Mouse (Mus musculus): ENCODE results near the gene Peg3. TPM values are rescaled to one million over a fixed set of nuclear protein-coding genes. Genes with fewer than 3 reads are reported as not detected.

Peg3 gene
- polyA plus RNA-seq, 1 experiment: 352 TPM

DNA sequence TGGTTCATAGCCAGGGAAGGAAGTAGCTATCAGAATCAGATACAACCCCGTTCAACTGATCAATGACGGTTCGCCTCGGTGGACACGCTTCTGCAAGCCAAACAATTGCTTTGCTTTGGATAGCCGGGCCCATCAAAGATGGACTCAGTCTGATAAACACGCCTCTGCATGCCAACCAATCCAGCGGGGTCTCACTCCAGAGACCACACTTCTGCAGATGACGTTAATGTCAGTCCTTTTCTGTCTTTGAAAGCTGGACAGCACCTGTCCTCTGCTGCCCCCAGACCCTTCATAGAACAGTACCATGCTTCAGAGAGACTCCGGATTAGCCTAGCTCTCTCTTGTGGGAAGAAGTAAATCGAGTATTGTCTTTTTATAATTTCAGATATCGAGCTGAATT, 29.5 kb upstream of the Peg3 start:
- Histone ChIP-seq H3K4me1 (ENCODE audit: control insufficient read depth, insufficient read depth, low read length) (no peaks in the 10 kb centered on the region), H3K27ac (ENCODE audit: insufficient read depth, low read depth, low read length) (no peak overlapping the region), H3K4me3 (ENCODE audit: insufficient read depth, low read depth, low read length) (no peak overlapping the region)
- TF ChIP-seq POLR2A (IDR thresholded peaks at IDR 0.05; ENCODE audit: insufficient read depth, low read depth, low read length) (no peak), CTCF (IDR thresholded peaks at IDR 0.05; ENCODE audit: insufficient read depth, low read depth, low read length) (no peak)
- 80% methylated on average over 12 of the region's 12 CpGs for WGBS

GRCm38 (mm10) chr7:6756777-6757291, 26.6 kb upstream of the Peg3 start:
- no peak overlapping the region for H3K4me3 ChIP-seq (ENCODE audit: insufficient read depth, low read depth, low read length)
- TF ChIP-seq CTCF (IDR thresholded peaks at IDR 0.05; ENCODE audit: insufficient read depth, low read depth, low read length) (no peak), POLR2A (IDR thresholded peaks at IDR 0.05; ENCODE audit: insufficient read depth, low read depth, low read length) (no peak)
- H3K27ac ChIP-seq (ENCODE audit: insufficient read depth, low read depth, low read length): no peak overlapping the region
- 89% methylated on average over 4 of the region's 4 CpGs for WGBS
- no peaks in the 10 kb centered on the region for H3K4me1 ChIP-seq (ENCODE audit: control insufficient read depth, insufficient read depth, low read length)

GRCm38 (mm10) chr7:6753440-6753839, 23.2 kb upstream of the Peg3 start:
- no peaks in the 10 kb centered on the region for H3K4me1 ChIP-seq (ENCODE audit: control insufficient read depth, insufficient read depth, low read length)
- H3K4me3 ChIP-seq (ENCODE audit: insufficient read depth, low read depth, low read length): no peak overlapping the region
- WGBS: 20% methylated on average over 4 of the region's 4 CpGs
- no peak for TF ChIP-seq POLR2A (IDR thresholded peaks at IDR 0.05; ENCODE audit: insufficient read depth, low read depth, low read length)
- no peak for TF ChIP-seq CTCF (IDR thresholded peaks at IDR 0.05; ENCODE audit: insufficient read depth, low read depth, low read length)
- H3K27ac ChIP-seq (ENCODE audit: insufficient read depth, low read depth, low read length): 0 out of 2 replicates have a peak overlapping the region, but pooled peaks have one; percentile 51

DNA sequence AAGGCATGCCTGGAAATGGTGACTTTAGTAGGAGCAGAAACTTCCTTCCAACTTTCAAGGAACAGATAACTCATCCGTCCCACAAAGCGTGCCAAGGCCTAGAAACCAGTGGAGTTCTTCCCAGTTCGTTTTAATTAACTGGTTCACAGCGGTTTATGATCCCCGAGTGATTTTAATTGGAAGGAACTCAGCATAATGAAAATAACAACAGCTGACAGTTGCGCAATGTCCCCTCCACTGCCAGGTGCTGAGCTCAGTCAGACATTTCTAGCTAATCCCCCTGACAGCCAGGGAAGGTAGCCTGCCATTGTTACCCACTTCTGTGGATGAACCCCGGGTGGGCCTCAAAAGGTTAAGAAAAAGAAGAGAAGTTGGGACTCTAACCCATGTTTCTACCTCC, 19.0 kb upstream of the Peg3 start:
- no peak for TF ChIP-seq POLR2A (IDR thresholded peaks at IDR 0.05; ENCODE audit: insufficient read depth, low read depth, low read length)
- WGBS: 50% methylated on average over 7 of the region's 7 CpGs
- no peaks in the 10 kb centered on the region for H3K4me1 ChIP-seq (ENCODE audit: control insufficient read depth, insufficient read depth, low read length)
- H3K4me3 ChIP-seq (ENCODE audit: insufficient read depth, low read depth, low read length): no peak overlapping the region
- H3K27ac ChIP-seq (ENCODE audit: insufficient read depth, low read depth, low read length): no peak overlapping the region

- no peak overlapping the region for H3K27ac ChIP-seq (ENCODE audit: insufficient read depth, low read depth, low read length)
- WGBS: 66% methylated on average over 10 of the region's 10 CpGs
- H3K4me1 ChIP-seq (ENCODE audit: control insufficient read depth, insufficient read depth, low read length): no peaks in the 10 kb centered on the region
- no peak overlapping the region for H3K4me3 ChIP-seq (ENCODE audit: insufficient read depth, low read depth, low read length)
- TF ChIP-seq POLR2A (IDR thresholded peaks at IDR 0.05; ENCODE audit: insufficient read depth, low read depth, low read length): no peak
Observed at GRCm38 (mm10) chr7:6744281-6744904, 14.2 kb upstream of the Peg3 start.

DNA sequence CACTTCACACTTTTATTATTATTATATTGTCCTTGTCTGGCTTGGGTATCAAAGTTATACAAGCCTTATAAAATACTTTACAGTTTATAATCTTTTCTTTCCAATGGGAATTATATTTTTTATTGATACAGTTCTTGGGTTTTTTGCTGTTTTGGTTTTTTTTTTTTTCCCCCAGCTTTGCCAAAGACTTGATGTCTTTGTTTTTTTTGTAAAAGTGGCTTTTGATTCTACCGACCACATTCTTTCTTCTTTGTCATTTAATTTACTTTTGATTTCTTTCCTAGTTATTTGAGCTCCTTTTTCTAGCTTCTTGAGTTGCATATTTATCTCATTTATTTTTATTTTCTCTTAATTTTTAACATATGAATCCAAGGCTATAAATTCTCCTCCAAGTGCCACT, 5.8 kb upstream of the Peg3 start:
- TF ChIP-seq CTCF (IDR thresholded peaks at IDR 0.05; ENCODE audit: insufficient read depth, low read depth, low read length) (no peak), POLR2A (IDR thresholded peaks at IDR 0.05; ENCODE audit: insufficient read depth, low read depth, low read length) (no peak)
- 57% methylated on average over 1 of the region's 1 CpGs for WGBS
- no peak overlapping the region for H3K27ac ChIP-seq (ENCODE audit: insufficient read depth, low read depth, low read length)
- no peaks in the 10 kb centered on the region for H3K4me1 ChIP-seq (ENCODE audit: control insufficient read depth, insufficient read depth, low read length)
- H3K4me3 ChIP-seq (ENCODE audit: insufficient read depth, low read depth, low read length): no peak overlapping the region

- 52% methylated on average over 4 of the region's 4 CpGs for WGBS
- no peak for TF ChIP-seq CTCF (IDR thresholded peaks at IDR 0.05; ENCODE audit: insufficient read depth, low read depth, low read length)
- TF ChIP-seq POLR2A (IDR thresholded peaks at IDR 0.05; ENCODE audit: insufficient read depth, low read depth, low read length): no peak
- Histone ChIP-seq H3K4me3 (ENCODE audit: insufficient read depth, low read depth, low read length) (no peak overlapping the region), H3K4me1 (ENCODE audit: control insufficient read depth, insufficient read depth, low read length) (no peaks in the 10 kb centered on the region), H3K27ac (ENCODE audit: insufficient read depth, low read depth, low read length) (no peak overlapping the region)
Observed at GRCm38 (mm10) chr7:6731930-6732329, 1.7 kb upstream of the Peg3 start.

- H3K4me3 ChIP-seq (ENCODE audit: insufficient read depth, low read depth, low read length): no peak overlapping the region
- no peak for TF ChIP-seq CTCF (IDR thresholded peaks at IDR 0.05; ENCODE audit: insufficient read depth, low read depth, low read length)
- no peak for TF ChIP-seq POLR2A (IDR thresholded peaks at IDR 0.05; ENCODE audit: insufficient read depth, low read depth, low read length)
- no peaks in the 10 kb centered on the region for H3K4me1 ChIP-seq (ENCODE audit: control insufficient read depth, insufficient read depth, low read length)
- WGBS: 47% methylated on average over 3 of the region's 3 CpGs
- no peak overlapping the region for H3K27ac ChIP-seq (ENCODE audit: insufficient read depth, low read depth, low read length)
Observed at GRCm38 (mm10) chr7:6731373-6731772, 1.1 kb upstream of the Peg3 start.

GRCm38 (mm10) chr7:6730801-6731200, 570 bp upstream of the Peg3 start:
- 52% methylated on average over 15 of the region's 15 CpGs for WGBS
- peak overlapping the region; percentile 45; the same call in 1 of the 2 replicates for H3K27ac ChIP-seq (ENCODE audit: insufficient read depth, low read depth, low read length)
- TF ChIP-seq POLR2A (IDR thresholded peaks at IDR 0.05; ENCODE audit: insufficient read depth, low read depth, low read length) (no peak), CTCF (IDR thresholded peaks at IDR 0.05; ENCODE audit: insufficient read depth, low read depth, low read length) (no peak)
- H3K4me1 ChIP-seq (ENCODE audit: control insufficient read depth, insufficient read depth, low read length): no peaks in the 10 kb centered on the region
- peak overlapping the region; percentile 53 for H3K4me3 ChIP-seq (ENCODE audit: insufficient read depth, low read depth, low read length)

All from olfactory bulb, adult 2 months (tissue).